Mouse (Mus musculus) megakaryocyte progenitor cell, adult 5-6 weeks (primary cell): ENCODE results near the gene Atl2. TPM values are rescaled to one million over a fixed set of nuclear protein-coding genes. Genes with fewer than 3 reads are reported as not detected.

Experiments
- ATAC-seq: replicated peaks from 2 replicates; pipeline ENCODE4 v1.8.0; 2016; ENCODE audit warnings: mild to moderate bottlenecking, moderate TSS enrichment, inconsistent platforms; ENCODE audit not compliant: poor library complexity
- total RNA-seq, 2 experiments: library from RNA; stranded (forward) in 1 of 2; stranded (reverse) in 1 of 2; fragments of 157-497, 149-512 nt in 1 of 2; fragments of 200-1000 nt in 1 of 2; gene quantifications; 2 replicates each; pipeline versions ENCODE4 v1.2.3 to v1.2.4; 2015 to 2017

Atl2 gene
- total RNA-seq (2015) (41.6 and 43.4 TPM in 2 replicates), total RNA-seq (2017) (31.7 and 41.7 TPM in 2 replicates)

DNA sequence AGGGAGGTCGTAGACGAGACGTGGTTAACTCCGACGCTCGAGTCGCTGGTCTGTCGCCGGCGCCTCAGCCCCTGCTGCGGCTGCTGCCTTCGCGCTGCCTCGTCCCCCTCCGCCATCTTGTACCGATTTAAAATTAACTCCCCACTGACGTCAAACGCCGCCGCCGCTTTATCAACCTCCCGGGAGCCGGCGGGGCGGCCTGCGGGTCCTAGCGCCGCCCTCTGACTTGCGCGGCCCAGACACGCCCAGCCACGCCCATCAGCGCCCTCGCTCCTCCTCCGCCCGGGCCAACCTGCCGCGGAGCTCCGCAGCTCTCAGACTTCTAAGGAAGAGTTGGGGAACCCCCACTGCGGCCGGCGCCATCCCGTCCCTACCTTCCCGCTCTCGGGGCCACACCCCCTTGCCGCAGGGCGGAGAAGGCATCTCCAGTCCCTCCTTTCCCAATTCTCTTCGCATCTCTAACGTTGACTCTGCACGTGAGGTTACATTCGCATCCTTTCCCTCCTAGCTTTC, at the start of gene Atl2:
Atl2 (minus strand) TSS at position 213 of the 513 bp plus-strand sequence.
- peak; percentile 85 for ATAC-seq

DNA sequence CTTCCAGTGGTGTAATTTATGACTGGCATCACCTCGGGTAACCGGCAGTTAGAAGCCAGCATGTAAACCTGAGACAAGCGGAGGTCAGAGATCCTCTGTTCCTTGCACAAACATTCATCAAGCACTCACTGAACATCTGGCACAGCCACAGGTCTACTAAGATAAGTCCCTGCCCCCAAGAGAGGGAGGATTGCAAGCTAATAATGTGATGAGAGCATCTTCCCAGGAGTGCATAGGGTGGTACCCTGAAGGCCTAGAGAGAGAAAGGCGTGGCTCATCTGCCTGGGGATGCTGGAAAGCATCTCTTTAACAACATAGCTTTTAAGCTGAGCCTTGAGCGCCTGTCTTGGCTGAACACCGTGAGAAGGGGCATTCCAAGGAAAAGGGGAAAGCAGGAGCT, 48.9 kb upstream of the Atl2 start:
- ATAC-seq = no peak

DNA sequence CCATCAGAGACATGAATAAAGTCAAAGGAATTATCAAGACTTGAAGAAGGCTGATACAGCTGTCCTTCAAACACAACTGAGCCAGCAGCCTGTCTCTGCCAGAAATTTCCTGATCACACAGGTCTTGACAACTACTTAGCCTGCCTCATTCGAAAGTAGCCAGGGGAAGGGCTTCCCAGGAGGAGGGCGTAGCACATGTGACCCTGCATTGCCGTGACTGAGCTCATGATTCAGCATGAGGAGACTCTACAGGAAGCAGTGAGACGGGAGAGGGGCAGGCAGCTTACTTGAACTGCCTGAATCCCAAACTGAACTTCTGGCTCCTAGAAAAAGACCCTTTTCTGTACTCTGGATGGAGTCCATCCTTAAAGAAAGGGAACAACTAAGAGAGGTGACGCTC, 46.5 kb upstream of the Atl2 start:
- 0 out of 2 replicates have a peak, but pooled peaks have one; percentile 47 for ATAC-seq

DNA sequence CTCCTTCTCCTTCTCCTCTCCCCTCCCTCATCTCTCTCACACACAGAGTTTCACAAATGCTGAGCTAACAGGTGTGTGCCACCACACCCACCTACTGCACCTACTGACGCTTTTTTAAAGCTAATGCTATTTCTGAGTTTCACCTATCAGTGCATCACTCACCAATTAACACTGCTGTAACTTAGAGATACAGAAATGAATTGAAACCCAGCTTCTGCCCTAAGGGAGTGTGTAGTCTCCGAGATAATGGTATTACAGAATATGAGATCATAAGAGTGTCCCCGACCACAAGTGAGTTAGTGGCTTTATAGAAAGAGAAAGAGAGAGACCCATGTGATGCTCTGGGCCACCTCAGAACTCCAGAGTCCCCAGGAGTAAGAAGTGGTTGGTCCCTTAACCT, 43.2 kb upstream of the Atl2 start:
- peak; percentile 45 for ATAC-seq

DNA sequence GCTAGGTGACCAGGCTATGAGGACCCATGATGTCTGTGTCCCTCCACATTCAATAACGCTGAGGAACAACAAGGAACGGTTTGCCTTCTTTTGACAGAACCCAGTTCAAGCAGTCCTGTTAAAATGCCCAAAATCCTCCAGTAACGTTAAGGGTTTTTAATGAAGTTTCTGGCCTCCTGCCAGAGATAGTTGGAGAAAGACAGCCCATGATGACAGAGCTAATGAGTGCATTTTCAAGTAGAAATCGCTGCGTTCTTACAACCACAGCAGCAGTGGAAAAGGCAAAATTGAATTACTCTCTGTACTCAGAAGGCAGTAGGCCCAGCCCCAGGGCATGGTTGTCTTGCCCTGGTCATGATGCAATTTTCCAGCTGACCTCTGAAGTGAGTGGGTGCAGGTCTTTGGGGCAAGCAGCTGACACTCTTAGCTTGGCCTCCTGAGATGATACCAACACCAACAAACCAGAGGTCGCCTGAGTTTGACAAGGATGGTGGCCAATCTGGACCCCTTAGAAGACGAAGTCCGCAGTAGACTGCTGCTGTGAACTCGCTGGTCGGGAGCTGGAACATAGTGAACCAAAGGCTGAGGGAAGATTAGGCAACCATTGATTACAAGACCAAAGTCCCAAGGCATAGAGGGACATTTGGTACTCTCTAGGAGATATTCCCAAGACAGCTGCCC, 42.1 kb upstream of the Atl2 start:
- ATAC-seq = no peak

DNA sequence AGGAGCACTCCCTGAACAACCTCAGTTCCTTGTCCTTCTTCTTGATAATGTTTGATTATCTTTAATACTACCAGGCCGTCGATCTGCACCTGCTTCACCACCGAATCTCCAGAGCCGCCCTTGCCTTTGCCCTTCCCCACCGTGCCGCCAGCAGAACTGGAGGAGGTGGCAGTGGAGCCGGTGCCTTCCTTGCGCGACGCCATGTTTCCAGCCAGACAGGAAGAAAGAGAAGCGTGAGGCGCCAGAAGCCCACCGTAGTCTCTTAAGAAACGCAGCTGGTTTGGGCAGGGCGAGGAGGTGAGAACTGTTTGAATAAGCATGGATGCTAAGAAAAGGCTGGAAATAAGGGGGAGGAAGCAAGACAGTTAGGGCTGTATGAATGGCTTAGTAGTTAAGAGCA, 38.4 kb upstream of the Atl2 start:
- peak; percentile 64 for ATAC-seq

DNA sequence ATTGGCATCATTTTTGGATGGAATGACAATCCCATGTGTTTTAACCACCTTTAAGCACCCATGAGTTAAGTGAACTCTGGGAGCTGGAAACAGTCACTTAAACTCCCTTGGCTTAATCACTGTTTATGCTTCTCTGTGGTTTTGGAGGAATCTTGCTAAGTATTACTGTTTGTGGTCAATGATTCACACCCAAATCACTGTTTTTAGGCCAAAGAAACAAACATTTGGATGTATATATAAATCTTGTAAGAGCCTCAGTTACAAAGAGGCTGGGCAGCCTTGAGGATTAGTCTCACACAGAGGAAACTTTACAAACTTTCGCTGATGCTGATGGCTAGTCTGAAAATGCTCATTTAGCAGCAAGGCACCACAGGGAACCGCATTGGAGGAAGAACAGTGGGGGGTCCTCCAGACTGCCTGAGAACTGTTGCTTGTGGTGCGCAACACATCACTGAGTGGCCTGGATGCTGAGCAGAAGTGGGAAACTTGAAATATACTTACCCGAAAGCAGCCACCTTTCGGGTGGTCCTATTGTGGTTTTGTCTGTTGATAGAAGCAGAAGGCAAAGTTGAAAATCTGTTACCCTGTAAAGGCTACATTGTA, 36.9 kb upstream of the Atl2 start:
- ATAC-seq = no peak

DNA sequence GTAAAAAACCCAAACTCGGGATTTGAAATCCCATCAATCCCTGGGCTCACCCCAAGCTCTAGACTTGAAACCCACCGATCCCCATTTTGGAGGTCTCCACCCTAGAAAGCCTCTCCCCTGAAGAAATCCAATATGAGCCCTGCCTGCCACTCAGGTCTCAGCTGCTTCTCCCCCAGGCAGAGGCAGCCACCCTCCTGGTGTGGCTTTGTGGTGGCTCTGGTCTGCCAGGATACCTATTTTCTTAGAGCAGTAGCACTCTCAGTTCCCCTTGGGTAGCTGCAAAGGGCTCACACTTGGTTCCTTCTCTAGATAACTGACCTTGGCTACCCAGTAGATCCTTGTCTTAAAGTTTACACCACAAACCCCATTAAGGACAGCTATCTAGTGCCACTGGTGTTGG, 31.2 kb upstream of the Atl2 start:
- ATAC-seq = peak; percentile 71

DNA sequence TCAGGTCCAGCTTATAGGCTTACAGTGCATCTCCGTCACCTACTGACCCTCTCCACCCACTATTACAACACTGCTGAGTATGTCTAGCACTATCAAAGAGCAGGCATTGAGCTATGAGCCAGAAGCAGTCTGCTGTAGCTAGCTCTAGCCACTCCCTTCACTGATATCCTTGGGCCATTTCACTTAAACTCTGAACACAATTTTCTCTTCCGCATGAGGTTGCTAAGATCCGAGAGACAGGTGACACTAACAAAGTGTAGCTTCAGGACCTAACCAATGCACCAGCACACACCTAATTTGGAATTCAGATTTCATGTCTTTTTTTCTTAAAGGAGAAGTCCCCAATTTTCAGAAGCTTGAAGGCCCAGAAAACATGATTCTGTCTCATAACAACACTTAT, 30.6 kb upstream of the Atl2 start:
- ATAC-seq = 0 out of 2 replicates have a peak, but pooled peaks have one; percentile 24

DNA sequence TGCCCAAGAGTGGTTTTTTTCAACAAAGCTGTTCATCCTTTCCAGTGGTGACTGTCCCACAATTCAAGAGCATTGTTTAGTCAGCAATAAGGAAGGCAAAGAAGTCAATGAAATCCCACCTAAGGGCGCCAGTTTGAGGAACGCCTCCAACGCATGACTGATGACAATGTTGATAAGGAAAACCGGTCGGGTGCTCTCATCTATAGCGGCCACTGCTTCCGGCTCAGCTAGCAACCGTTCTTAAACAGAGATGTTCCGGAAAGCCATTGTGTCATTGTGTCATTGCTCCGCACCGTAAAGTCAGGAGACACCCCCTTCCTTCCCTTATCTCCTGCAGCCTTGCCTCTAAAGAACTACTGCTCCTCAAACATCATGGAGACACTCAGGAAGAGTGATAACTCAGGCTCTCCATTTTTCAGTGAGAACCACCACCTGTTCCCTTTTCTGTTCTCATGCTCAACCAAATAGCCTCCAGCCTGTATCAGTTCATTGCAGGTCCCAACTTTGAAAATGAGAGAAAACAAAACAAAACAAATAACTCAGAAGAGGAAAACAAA, 30.0 kb upstream of the Atl2 start:
- peak; percentile 67 for ATAC-seq

DNA sequence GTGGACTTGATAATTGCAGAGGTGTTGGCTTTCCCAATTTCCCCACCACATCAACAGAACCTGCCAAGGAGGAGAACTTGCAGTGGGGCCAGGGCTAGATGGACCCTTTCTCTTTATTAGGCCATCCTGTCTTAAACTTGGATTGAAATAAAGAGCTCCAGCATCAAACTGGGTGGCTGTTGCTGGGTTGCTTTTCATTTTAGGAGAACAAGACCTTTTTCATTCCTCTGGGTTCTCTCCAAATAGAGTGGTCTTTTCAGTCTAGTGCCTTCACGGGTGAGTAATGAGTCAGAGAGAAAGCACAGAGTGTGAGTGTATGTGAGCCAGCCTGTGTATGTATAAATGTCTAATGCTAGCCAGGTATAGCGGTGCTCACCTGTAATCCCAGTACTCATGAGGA, 24.4 kb upstream of the Atl2 start:
- ATAC-seq = no peak

DNA sequence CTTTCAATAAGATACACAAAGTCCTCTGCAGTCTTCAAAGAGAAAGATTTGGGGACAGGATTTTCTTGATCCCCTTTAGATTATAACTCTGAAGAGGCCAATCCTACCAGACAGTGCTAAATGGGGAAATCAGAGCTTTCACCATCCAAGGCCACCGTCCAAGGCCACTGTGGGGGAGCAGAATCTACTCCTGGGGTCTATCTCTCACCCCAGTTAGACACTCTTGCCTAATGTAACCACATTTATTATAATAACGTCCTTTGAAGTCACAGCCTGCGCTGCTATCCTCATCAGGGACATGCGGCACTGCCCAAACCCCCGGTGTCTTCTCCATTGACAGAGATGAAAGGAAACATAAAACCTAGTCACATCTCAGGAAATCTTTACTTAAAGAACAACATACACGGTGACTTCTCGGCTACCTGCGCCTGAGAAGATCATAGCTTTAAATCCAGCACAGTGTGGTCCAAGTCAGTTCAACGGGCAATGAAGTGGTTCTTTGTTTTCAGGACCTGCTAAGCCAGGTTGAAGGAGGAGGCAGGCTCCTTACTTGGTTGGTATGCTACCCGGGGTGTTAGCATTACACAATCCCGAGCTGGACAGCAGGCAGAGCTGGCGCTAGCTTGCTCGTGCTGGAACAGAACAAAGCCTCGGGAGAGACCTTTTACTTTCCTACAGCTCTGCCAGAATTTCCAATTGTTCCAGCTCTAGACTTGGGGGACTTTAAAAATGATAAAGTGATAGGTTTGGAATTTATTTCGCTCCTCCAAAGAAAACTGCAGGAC, 23.8 kb upstream of the Atl2 start:
- peak; percentile 36 for ATAC-seq

DNA sequence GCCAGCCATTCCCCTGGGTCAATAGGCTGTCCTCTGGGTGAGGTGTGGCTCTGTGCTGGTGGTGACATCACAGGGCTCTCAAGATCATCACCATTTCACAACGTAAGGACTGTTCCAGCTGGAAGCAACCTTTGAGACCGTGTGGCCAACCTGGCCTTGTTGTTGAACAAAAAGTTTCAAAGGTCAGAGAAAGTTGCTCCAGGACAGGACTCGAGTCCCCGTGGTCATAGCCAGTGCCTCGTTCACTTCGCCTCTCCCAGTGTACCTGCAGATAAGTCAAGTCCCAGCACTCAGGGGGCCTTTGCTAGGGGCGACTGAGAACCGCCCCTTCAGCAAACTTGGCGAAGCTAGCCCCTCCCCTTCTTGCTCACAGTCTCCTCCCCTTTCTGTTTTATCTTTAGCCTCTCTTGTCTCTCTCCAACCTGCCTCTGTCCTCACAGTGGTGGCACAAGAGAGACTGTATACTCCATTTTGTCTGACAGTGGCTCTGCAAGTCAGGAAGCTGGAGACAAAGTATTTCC, 22.6 kb upstream of the Atl2 start:
- peak; percentile 87 for ATAC-seq

DNA sequence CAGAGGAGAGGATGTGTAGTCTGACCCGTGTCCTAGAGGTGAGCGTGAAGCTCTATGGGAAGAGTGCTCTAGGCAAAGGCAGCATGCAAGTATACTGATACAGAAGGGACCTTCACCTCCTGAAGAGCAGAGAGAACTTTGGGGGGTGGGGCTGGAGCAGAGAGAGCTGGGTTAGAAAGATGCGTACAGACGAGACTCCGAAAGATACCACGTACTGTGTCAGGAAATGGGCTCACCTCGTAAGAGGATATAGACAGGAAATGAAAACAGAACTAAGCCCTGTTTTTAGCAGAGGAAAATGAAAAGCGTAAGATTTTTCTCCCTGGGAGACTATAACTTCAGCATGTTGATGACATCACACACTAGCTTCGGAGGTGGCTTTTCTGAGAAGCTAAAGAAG, 21.1 kb upstream of the Atl2 start:
- no peak for ATAC-seq

DNA sequence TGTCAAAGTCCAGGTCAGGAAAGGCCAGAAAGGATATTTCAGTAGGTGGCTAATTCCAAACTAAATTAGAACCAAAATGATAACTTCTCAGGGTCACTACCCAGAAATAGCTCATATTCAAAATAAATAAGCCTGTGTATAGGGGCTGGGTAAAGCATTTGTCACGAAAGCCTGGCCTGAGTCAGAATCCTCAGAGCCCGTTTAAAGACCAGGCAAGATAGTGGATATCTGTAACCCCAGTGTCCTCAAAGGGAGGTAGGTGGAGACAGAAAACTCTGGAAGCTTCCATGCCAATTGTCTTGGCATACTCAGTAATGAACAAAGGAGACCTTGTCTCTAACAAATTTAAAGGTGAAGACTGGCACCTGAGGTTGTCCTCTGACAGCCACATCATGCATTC, 16.3 kb upstream of the Atl2 start:
- ATAC-seq = peak; percentile 61

DNA sequence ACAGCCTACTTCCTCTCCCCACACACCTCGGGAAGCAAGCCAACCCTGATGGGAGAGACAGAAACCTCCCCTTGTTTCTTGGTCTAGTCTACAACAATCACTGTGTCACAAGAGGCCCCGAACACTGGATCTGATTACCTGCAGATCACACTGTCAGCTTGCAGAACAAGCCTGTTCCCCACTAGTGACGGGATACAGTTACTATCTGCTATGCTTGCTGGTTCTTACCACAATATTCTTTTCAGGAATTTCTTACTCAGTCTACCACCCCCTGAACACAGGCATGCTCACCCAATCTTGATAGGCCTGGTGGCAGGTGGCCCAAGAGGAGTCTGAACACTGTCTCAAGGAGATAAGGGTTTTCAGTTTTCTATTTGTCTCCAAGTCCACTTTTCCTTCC, 15.8 kb upstream of the Atl2 start:
- ATAC-seq = peak; percentile 59

DNA sequence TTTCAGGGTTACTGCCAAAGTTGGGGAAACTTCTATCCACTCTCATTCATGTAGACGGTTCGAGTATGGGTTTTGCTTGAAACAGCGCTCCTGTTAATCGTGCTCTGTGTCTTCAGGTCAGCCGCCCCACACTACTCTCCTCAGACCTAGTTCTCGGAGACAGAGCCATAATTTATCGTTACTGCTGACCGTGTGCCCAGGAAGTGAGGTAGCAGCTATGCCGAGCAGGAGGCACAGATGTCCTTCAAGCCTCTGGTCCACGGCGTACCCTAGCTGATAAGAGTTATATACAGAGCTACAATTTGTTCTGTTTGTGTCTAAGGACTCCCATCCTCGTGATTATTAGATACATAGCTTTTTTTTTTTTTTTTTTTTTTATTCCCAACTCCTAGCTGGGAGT, 13.6 kb upstream of the Atl2 start:
- no peak for ATAC-seq

DNA sequence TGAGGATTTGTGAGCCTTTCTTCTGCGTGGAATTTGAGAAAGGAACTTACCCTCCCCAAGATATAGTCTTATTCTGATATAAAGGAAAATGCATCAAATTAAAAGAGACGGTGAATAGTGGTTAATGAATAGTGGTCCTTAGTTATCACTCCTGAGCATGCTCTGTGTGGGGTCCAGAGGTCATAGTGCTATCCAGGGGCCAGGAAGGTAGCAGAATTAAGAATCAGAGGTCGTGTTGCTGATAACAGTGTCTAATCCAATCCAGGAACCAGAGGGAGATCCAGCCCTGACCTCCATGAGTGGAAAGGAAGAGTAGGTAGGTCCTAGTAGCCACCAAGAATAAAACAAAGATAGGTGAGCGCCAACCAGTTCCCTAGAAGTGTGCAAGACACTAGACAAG, 11.8 kb upstream of the Atl2 start:
- no peak for ATAC-seq

DNA sequence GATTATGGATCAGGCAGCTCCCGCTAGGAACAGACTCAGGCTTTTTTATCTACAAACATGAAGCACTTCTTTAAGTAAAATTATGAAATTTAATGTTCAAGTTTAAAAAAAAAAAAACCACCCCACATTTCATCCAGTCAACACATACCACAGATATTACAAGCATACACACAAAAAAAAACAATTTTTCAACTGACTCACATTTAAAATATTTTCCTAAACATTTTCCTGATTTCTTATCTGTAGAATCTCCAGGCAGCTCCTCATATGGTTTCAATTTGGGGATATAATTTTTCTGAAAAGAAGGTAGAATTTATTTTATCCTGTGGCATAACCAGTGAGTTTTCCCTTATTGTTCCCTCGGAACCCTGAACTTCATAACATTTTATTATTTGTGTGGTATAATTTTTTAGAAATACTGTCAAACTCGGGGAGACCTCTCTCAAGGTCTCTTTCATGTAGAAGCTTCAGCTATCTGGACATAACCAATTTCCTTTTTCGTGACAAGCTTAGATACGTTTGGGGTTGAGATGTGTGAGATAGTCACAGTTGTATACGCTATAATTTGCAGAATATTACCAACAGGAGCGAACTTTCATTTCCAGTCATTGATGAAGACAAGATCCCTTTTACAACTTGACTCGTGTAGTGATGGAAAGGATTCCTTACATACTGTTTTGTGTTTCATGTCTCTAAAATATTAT, 11.0 kb upstream of the Atl2 start:
- ATAC-seq = no peak

DNA sequence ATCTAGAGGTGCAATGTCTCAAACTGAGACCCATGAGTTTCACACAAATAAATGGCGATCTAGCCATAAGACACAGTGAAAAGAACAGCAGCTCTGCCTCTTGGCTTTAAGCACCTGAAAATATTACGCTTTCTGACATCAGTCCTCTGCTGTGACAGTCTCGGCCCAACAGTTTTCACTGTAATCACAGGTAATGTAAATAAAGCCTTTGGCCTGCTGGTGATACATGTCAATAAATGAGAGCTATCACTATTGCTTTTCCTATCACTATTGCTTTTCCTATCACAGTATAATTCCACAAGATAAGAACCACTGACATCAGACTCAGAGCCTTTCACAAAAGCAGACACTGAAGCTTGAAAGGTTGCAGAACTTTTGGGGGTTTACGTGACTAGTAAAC, 8.7 kb upstream of the Atl2 start:
- ATAC-seq = no peak

DNA sequence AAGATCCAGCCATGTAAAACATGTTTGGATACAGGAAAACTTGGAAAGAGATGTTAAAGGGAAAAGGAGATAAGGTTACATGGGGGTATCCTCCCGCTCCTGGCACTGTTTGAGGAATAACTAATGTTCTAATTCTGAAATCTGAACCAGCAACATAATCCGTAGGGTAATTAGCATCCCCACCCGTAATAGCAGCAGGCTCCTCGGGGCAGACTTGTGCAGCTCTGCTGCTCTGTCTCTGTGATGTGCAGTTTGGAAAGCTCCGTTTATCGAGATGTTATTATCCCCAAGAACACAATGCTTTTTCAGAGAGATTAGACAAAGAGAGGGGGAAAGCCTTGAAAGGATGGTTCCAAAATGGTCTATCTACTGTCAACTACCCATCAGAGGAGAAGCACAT, 5.3 kb upstream of the Atl2 start:
- no peak for ATAC-seq
